Comparison of ENCODE assay signal across 8 mouse cellular contexts in the genomic region with DNA sequence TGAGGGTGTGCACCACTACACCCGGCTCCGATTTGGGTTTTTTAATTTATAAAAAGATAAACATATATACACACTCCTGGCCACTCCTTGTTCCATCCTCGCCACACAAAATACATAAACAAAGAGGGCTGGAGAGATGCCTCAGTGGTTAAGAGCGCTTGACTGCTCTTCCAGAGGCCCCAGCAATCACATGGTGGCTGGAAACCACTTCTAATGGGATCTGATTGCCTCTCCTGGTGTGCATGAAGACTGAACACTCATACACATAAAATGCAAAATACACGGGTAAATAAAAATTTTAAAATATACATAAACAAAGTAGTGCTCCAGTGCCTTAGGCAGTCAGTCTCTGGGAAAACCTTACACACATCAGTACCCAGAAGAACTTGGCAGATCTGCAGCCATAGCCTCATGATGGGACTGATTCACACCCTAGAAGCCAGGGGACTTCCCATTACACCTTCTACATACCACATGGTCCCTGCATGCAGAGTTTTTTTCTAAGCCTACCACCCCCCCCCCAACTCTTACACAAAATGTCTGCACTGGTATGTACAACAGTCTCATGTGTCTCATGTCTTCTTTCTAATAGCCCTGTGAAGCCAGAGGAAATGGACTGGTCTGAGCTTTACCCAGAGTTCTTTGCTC. TPM values are rescaled to one million over a fixed set of nuclear protein-coding genes. Genes with fewer than 3 reads are reported as not detected.
DNase-seq lines count a peak whose midpoint lies in the region; ATAC-seq and TF ChIP-seq lines count a peak whose summit lies in the region.

No protein-coding gene starts in this region.

- WGBS in heart, embryonic 13.5 days = 22% methylated on average over 5 of the region's 5 CpGs
- 19% methylated on average over 5 of the region's 5 CpGs for WGBS in forebrain, embryonic 16.5 days
- WGBS in liver, postnatal 0 days (ENCODE audit: insufficient replicate concordance) = 12% methylated on average over 5 of the region's 5 CpGs

- TF ChIP-seq EP300 in liver, postnatal 0 days (IDR thresholded peaks at IDR 0.05; ENCODE audit: low read depth) = no peak

- H3K9me3 ChIP-seq in heart, embryonic 13.5 days = no peaks in the 10 kb centered on the region
- H3K9me3 ChIP-seq in E14TG2a.4 (ENCODE audit: low read length) = no peaks in the 10 kb centered on the region
- no peaks in the 10 kb centered on the region for H3K9me3 ChIP-seq in forebrain, embryonic 16.5 days (ENCODE audit: control insufficient read depth, low read length)
- H3K9me3 ChIP-seq in liver, postnatal 0 days (ENCODE audit: low read length) = no peaks in the 10 kb centered on the region

- peak overlapping the region; percentile 97 for H3K4me2 ChIP-seq in heart, embryonic 13.5 days
- peak overlapping the region; percentile 97 for H3K4me2 ChIP-seq in forebrain, embryonic 16.5 days (ENCODE audit: low read length)
- peak overlapping the region; percentile 90 for H3K4me2 ChIP-seq in liver, postnatal 0 days (ENCODE audit: low read depth, low read length)

- ATAC-seq in heart, embryonic 13.5 days (ENCODE audit: extremely low read depth, insufficient number of reproducible peaks, low FRiP score, low TSS enrichment) = no peak
- no peak for ATAC-seq in forebrain, embryonic 16.5 days
- no peak; the same call in 1 of the 2 replicates for ATAC-seq in liver, postnatal 0 days

- TF ChIP-seq CTCF in E14TG2a.4 (conservative IDR thresholded peaks at IDR 0.05; ENCODE audit: low read length) = no peak
- TF ChIP-seq CTCF in liver, postnatal 0 days (IDR thresholded peaks at IDR 0.05; ENCODE audit: low read depth) = no peak

- H3K36me3 ChIP-seq in heart, embryonic 13.5 days = peaks cover 28% of the 10 kb centered on the region
- peaks cover 47% of the 10 kb centered on the region for H3K36me3 ChIP-seq in E14TG2a.4 (ENCODE audit: insufficient read depth, low read length)
- no peaks in the 10 kb centered on the region for H3K36me3 ChIP-seq in forebrain, embryonic 16.5 days (ENCODE audit: control insufficient read depth, insufficient read depth)
- peaks cover 3% of the 10 kb centered on the region; the same call in 1 of the 2 replicates for H3K36me3 ChIP-seq in liver, postnatal 0 days (replicated peaks; ENCODE audit: insufficient read depth, low read length)

- DNase-seq in heart, adult 9 months (ENCODE audit: low spot score in 2 of 2) = no peak
- no peak for DNase-seq in liver, postnatal 0 days
- no peak for DNase-seq in Muller cell, postnatal 12 days (ENCODE audit: inconsistent ontology term)
- DNase-seq in thymus, postnatal 36 days = no peak
- no peak for DNase-seq in embryo, embryonic 11 days

- H3K27ac ChIP-seq in heart, embryonic 13.5 days (replicated peaks) = peak overlapping the region; percentile 69; the same call in 1 of the 2 replicates
- H3K27ac ChIP-seq in forebrain, embryonic 16.5 days (ENCODE audit: low read length) = no peak overlapping the region
- H3K27ac ChIP-seq in liver, postnatal 0 days (ENCODE audit: low read depth) = 0 out of 2 replicates have a peak overlapping the region, but pooled peaks have one; percentile 52

- H3K4me3 ChIP-seq in heart, embryonic 13.5 days = peak overlapping the region; percentile 86
- H3K4me3 ChIP-seq in E14TG2a.4 (replicated peaks; ENCODE audit: low read length) = peak overlapping the region; percentile 93
- H3K4me3 ChIP-seq in forebrain, embryonic 16.5 days (replicated peaks; ENCODE audit: low read length) = peak overlapping the region; percentile 64
- peak overlapping the region; percentile 72 for H3K4me3 ChIP-seq in liver, postnatal 0 days (ENCODE audit: low read depth, low read length)

- peaks cover 13% of the 10 kb centered on the region for H3K4me1 ChIP-seq in heart, embryonic 13.5 days
- H3K4me1 ChIP-seq in E14TG2a.4 (replicated peaks; ENCODE audit: low read depth, low read length) = peaks cover 76% of the 10 kb centered on the region
- peaks cover 12% of the 10 kb centered on the region for H3K4me1 ChIP-seq in forebrain, embryonic 16.5 days (replicated peaks; ENCODE audit: control insufficient read depth, insufficient read depth, low read length)
- H3K4me1 ChIP-seq in liver, postnatal 0 days (ENCODE audit: insufficient read depth) = peaks cover 11% of the 10 kb centered on the region

- H3K27me3 ChIP-seq in heart, embryonic 13.5 days (replicated peaks) = peaks cover 40% of the 10 kb centered on the region
- H3K27me3 ChIP-seq in E14TG2a.4 (ENCODE audit: insufficient read depth, low read length) = peaks cover 2% of the 10 kb centered on the region; the same call in 1 of the 2 replicates
- peaks cover 5% of the 10 kb centered on the region; the same call in 1 of the 2 replicates for H3K27me3 ChIP-seq in forebrain, embryonic 16.5 days (replicated peaks; ENCODE audit: control insufficient read depth, insufficient read depth, low read length)
- peaks cover 9% of the 10 kb centered on the region for H3K27me3 ChIP-seq in liver, postnatal 0 days (ENCODE audit: insufficient read depth, low read length)

- H3K9ac ChIP-seq in heart, embryonic 13.5 days = peak overlapping the region; percentile 86
- H3K9ac ChIP-seq in forebrain, embryonic 16.5 days (replicated peaks; ENCODE audit: low read depth, low read length) = peak overlapping the region; percentile 71; the same call in 1 of the 2 replicates
- peak overlapping the region; percentile 62 for H3K9ac ChIP-seq in liver, postnatal 0 days (replicated peaks)

RNA-seq across cellular contexts. Expression of a gene that starts 1.3 kb away (rescaled TPM):
- polyA plus RNA-seq in heart, embryonic 13.5 days (2015; fragmentation: Nextera tagmentation; extraction: Ambion mirVana) = 0.33 and 0.34 TPM in 2 replicates
- polyA plus RNA-seq in forebrain, embryonic 16.5 days (2015; fragmentation: Nextera tagmentation; extraction: Ambion mirVana) = 0.11 and 0.18 TPM in 2 replicates
- 0.05 and 0.07 TPM in 2 replicates for polyA plus RNA-seq in liver, postnatal 0 days (2015; fragmentation: Nextera tagmentation; extraction: Ambion mirVana)

RNA-seq across cellular contexts. Expression of a gene that starts 1.4 kb away (rescaled TPM):
- 36.3 and 41.7 TPM in 2 replicates for polyA plus RNA-seq in heart, embryonic 13.5 days (2015; fragmentation: Nextera tagmentation; extraction: Ambion mirVana)
- 20.1 and 23.0 TPM in 2 replicates for polyA plus RNA-seq in forebrain, embryonic 16.5 days (2015; fragmentation: Nextera tagmentation; extraction: Ambion mirVana)
- 14.9 and 15.0 TPM in 2 replicates for polyA plus RNA-seq in liver, postnatal 0 days (2015; fragmentation: Nextera tagmentation; extraction: Ambion mirVana)

RNA-seq across cellular contexts. Expression of a gene that starts 5.5 kb away (rescaled TPM):
- polyA plus RNA-seq in heart, embryonic 13.5 days (2015; fragmentation: Nextera tagmentation; extraction: Ambion mirVana) = 0.10 and 0.21 TPM in 2 replicates
- polyA plus RNA-seq in forebrain, embryonic 16.5 days (2015; fragmentation: Nextera tagmentation; extraction: Ambion mirVana) = 0.20 and 0.26 TPM in 2 replicates
- not detected in 2 replicates for polyA plus RNA-seq in liver, postnatal 0 days (2015; fragmentation: Nextera tagmentation; extraction: Ambion mirVana)

RNA-seq across cellular contexts. Expression of a gene that starts 12.0 kb away (rescaled TPM):
- 86.6 and 92.5 TPM in 2 replicates for polyA plus RNA-seq in heart, embryonic 13.5 days (2015; fragmentation: Nextera tagmentation; extraction: Ambion mirVana)
- polyA plus RNA-seq in forebrain, embryonic 16.5 days (2015; fragmentation: Nextera tagmentation; extraction: Ambion mirVana) = 60.8 and 66.0 TPM in 2 replicates
- polyA plus RNA-seq in liver, postnatal 0 days (2015; fragmentation: Nextera tagmentation; extraction: Ambion mirVana) = 37.7 and 38.4 TPM in 2 replicates

RNA-seq across cellular contexts. Expression of a gene that starts 17.4 kb away (rescaled TPM):
- 0.12 and 0.18 TPM in 2 replicates for polyA plus RNA-seq in heart, embryonic 13.5 days (2015; fragmentation: Nextera tagmentation; extraction: Ambion mirVana)
- polyA plus RNA-seq in forebrain, embryonic 16.5 days (2015; fragmentation: Nextera tagmentation; extraction: Ambion mirVana) = 5.3 and 6.6 TPM in 2 replicates
- 0.04 and 0.06 TPM in 2 replicates for polyA plus RNA-seq in liver, postnatal 0 days (2015; fragmentation: Nextera tagmentation; extraction: Ambion mirVana)
